Mouse (Mus musculus) spleen, postnatal 36 days (tissue): Measurements from ENCODE around the gene Kdm3a.
A peak's percentile ranks its signal among the peaks of the same experiment; 100 is the strongest.

ENCODE experiments used
- DNase-seq, 2 experiments: peaks; one replicate each; pipeline ENCODE4 v3.0.0; 2022; ENCODE audit warnings: low spot score in 2 of 2, mixed read lengths in 1 of 2

Gene Kdm3a

DNA sequence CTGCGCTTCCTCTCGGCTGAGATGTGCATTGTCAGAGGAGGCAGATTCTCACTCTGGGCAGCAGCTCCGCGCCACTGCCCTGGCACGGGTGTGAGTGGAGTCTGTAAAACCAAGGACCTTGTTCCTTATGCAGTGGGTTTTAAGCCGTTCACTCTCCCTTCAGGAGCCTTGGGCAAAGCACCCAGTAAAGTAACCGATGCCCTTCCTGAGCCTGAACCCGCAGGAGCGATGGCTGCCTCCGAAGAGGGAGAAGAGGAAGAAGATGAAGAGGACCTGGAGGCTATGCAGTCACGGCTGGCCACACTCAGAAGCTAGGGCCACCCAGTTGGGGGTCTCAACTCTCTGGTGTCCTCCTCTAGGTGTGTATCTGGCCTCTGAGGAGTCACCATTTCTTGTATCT lies 53.3 kb downstream of the Kdm3a start:
- no peak for DNase-seq

- no peak for DNase-seq
These were observed 57.4 kb downstream of the Kdm3a start for GRCm38 (mm10) chr6:71575359-71575758.

GRCm38 (mm10) chr6:71569025-71569424 lies 63.8 kb downstream of the Kdm3a start:
- DNase-seq = no peak

GRCm38 (mm10) chr6:71568616-71569015 lies 64.2 kb downstream of the Kdm3a start:
- DNase-seq = no peak

GRCm38 (mm10) chr6:71556826-71557225 lies 76.0 kb downstream of the Kdm3a start:
- no peak for DNase-seq

GRCm38 (mm10) chr6:71555507-71555951 lies 77.3 kb downstream of the Kdm3a start:
- no peak for DNase-seq

GRCm38 (mm10) chr6:71543686-71544499 lies 88.9 kb downstream of the Kdm3a start, which contains the start of gene Chmp3:
Gene Chmp3, plus strand, starts transcription at chr6:71543797.
- DNase-seq = peak; percentile 95 to 96
